Mouse (Mus musculus): ENCODE measurements around the gene Gpr108.

Gpr108 gene

DNA sequence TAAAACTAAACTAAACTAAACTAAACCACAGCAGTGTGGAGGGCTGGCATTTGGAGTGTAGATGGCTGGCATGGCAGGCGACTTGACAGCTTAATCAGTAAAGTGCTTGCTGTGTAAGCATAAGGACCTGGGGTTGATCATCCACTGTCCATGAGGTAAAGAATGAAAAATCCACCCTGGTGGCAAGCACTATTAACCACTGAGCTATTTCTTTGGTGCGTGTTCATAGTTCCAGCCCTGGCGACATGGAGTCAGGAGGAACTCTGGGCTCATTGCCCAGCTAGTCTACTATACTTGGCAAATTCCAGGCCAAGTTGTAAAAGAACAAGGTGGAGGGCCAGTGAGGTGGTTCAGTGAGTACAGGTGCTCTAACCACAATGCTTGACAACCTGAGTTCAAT, 40.3 kb downstream of the Gpr108 start:
- no peak for DNase-seq (ENCODE audit: low read depth)

GRCm38 (mm10) chr17:57201841-57202724, 46.2 kb downstream of the Gpr108 start:
- no peak for DNase-seq (ENCODE audit: low read depth)

- no peak for DNase-seq (ENCODE audit: low read depth)
Measured at GRCm38 (mm10) chr17:57198252-57198651, 50.0 kb downstream of the Gpr108 start.

DNA sequence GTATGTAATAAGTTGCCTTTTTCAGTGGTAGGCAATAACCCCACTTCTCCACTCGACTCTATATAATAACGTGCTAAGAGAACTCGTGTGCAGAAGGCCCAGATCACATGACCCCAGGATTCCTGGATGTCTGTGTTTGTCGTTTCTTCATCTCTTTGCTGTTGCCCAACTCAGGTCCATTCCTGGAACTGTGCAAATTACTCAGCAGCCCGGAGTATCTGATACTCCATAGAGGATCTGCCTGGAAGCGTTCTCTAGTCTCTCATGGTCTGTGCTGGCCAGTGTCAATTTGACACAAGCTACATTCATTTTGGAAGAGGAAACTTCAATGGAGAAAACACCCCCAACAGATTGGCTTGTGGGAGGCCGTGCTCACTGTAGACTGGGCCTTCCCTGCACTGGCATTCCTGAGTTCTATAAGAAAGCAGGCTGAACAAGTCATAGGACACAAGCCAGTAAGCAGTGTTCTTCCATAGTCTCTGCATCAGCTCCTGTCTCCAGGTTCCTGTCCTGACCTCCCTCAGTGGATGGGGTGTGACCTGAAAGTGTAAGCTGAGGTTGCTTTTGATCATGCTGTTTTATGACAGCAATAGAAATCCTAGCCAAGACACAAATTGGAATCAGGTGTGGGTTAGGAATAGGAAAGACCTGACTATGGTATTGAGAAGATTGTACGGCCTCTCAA, 52.8 kb downstream of the Gpr108 start:
- no peak for DNase-seq (ENCODE audit: low read depth)

DNA sequence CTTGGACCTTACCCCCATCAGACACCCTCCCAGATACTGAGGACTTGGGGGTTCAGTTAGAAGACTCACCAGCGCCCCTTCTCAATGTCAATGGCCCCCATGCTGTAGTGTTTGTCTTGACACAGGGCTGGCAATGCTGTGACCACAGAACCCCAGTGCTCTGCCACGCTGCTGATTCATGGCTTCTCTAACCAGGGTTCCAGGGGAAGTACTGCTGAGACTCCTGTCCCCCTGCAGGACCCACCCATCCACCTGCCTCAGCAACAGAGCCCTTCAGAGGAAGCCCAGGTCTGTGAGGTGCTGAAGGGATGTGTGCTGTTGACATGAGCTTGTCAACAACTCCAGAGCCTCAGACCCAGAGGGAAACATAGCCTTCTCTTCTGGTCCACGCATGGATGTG, 53.5 kb downstream of the Gpr108 start:
- DNase-seq (ENCODE audit: low read depth), result no peak

GRCm38 (mm10) chr17:57194041-57194507, 54.2 kb downstream of the Gpr108 start, which contains the start of gene Tnfsf14:
TSS of gene Tnfsf14 (minus strand) at chr17:57194177.
- no peak for DNase-seq (ENCODE audit: low read depth)

GRCm38 (mm10) chr17:57188510-57189192, 59.6 kb downstream of the Gpr108 start:
- DNase-seq (ENCODE audit: low read depth), result no peak

DNA sequence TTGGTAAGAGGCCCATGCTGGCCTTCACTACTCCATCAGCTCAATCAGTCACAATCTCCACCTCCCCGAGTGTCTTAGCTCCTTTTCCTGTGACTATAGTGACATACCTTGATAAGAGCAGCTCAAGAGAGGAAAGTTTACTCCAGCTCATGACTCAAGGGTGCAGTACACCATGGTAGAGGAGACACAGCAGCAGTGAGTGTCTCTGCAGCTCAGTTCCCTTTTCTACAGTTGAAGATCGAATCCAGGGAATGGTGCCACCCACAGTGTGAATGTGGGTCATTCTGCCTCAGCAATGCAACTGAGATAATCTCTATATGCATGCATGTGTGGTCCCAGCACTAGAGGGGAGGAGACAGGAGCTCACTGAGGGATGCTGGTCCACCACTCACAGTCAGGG, 62.6 kb downstream of the Gpr108 start:
- DNase-seq (ENCODE audit: low read depth), result no peak
